Mouse (Mus musculus): ENCODE measurements at regions not wholly inside any gene's neighbourhood (a gene's known extent, or its start where the extent isn't known, plus 50 kb on each side); places are given as distances from the start of the nearest gene placed in this dataset.
"Not testable (repeated sequence)": the region's sequence is repeated elsewhere in the genome, so short reads cannot be mapped to it uniquely, and the experiment has no call there.

- 66% methylated on average over 3 of the region's 3 CpGs for WGBS
- H3K4me1 ChIP-seq; H3K27ac ChIP-seq; H3K4me2 ChIP-seq; H3K9me3 ChIP-seq; H3K4me3 ChIP-seq (replicated peaks); H3K9ac ChIP-seq; H3K27me3 ChIP-seq (replicated peaks); H3K36me3 ChIP-seq: not testable (repeated sequence)
- 0 out of 2 replicates have a peak, but pooled peaks have one; percentile 47 for ATAC-seq (ENCODE audit: insufficient read depth, low FRiP score, low read depth)
Measured at GRCm38 (mm10) chr14:44926368-44927203, 61.4 kb upstream of the Ptger2 start.

GRCm38 (mm10) chr14:44921786-44922185 lies 62.6 kb upstream of the Ptgdr start:
- not testable (repeated sequence) for H3K27me3 ChIP-seq (replicated peaks); H3K36me3 ChIP-seq; H3K9ac ChIP-seq; H3K9me3 ChIP-seq; H3K27ac ChIP-seq; H3K4me1 ChIP-seq; ATAC-seq (ENCODE audit: insufficient read depth, low FRiP score, low read depth); H3K4me3 ChIP-seq (replicated peaks); H3K4me2 ChIP-seq

GRCm38 (mm10) chr14:44919389-44919788 lies 60.2 kb upstream of the Ptgdr start:
- no peaks in the 10 kb centered on the region for H3K9me3 ChIP-seq
- H3K27ac ChIP-seq, result no peak overlapping the region
- no peak overlapping the region for H3K4me3 ChIP-seq (replicated peaks)
- no peaks in the 10 kb centered on the region for H3K36me3 ChIP-seq
- no peaks in the 10 kb centered on the region for H3K4me1 ChIP-seq
- H3K4me2 ChIP-seq, result no peak overlapping the region
- no peak for ATAC-seq (ENCODE audit: insufficient read depth, low FRiP score, low read depth)
- no peak overlapping the region for H3K9ac ChIP-seq
- 84% methylated on average over 3 of the region's 3 CpGs for WGBS
- H3K27me3 ChIP-seq (replicated peaks), result no peaks in the 10 kb centered on the region

GRCm38 (mm10) chr14:44915627-44916026 lies 56.5 kb upstream of the Ptgdr start:
- Histone ChIP-seq H3K4me1 (no peaks in the 10 kb centered on the region), H3K4me2 (no peak overlapping the region), H3K27ac (no peak overlapping the region), H3K4me3 (replicated peaks) (no peak overlapping the region), H3K9ac (no peak overlapping the region), H3K9me3 (no peaks in the 10 kb centered on the region), H3K36me3 (no peaks in the 10 kb centered on the region), H3K27me3 (replicated peaks) (no peaks in the 10 kb centered on the region)
- 76% methylated on average over 2 of the region's 2 CpGs for WGBS
- ATAC-seq (ENCODE audit: insufficient read depth, low FRiP score, low read depth), result no peak

- no peak overlapping the region for H3K9ac ChIP-seq
- no peaks in the 10 kb centered on the region for H3K4me1 ChIP-seq
- no peak overlapping the region for H3K4me2 ChIP-seq
- H3K36me3 ChIP-seq, result no peaks in the 10 kb centered on the region
- ATAC-seq (ENCODE audit: insufficient read depth, low FRiP score, low read depth), result 0 out of 2 replicates have a peak, but pooled peaks have one; percentile 14
- no peak overlapping the region for H3K4me3 ChIP-seq (replicated peaks)
- no peaks in the 10 kb centered on the region for H3K9me3 ChIP-seq
- H3K27me3 ChIP-seq (replicated peaks), result no peaks in the 10 kb centered on the region
- H3K27ac ChIP-seq, result no peak overlapping the region
Measured at GRCm38 (mm10) chr14:44912740-44913139, 53.6 kb upstream of the Ptgdr start.

Data from stomach, embryonic 15.5 days (tissue).